Mouse (Mus musculus) limb, embryonic 11.5 days (tissue): ENCODE measurements around the gene Btbd18. TPM values are rescaled to one million over a fixed set of nuclear protein-coding genes. Genes with fewer than 3 reads are reported as not detected.

Experiments used
- ATAC-seq: fragments of 200-750 bp; cut with Nextera tagmentation; 2 replicates; pipeline ENCODE4 v1.8.0; 2017; ENCODE audit warnings: low read depth; ENCODE audit not compliant: insufficient number of reproducible peaks, low FRiP score, low TSS enrichment
- DNase-seq: peaks from one replicate; pipeline ENCODE4 v3.0.0-alpha.2; 2015; ENCODE audit warnings: low spot score
- H3K27ac ChIP-seq: fragments of 300-500 bp; sonication (generic); replicated peaks from 2 replicates; pipeline ENCODE4 v1.5.1; 2014; ENCODE audit warnings: low read depth, mild to moderate bottlenecking, low read length
- H3K27me3 ChIP-seq: fragments of 300-500 bp; sonication (generic); 2 replicates; pipeline ENCODE4 v1.6.1; 2014; ENCODE audit warnings: mild to moderate bottlenecking, low read length, mixed read lengths; ENCODE audit not compliant: control insufficient read depth, insufficient read depth
- H3K36me3 ChIP-seq: fragments of 300-500 bp; sonication (generic); 2 replicates; pipeline ENCODE4 v1.6.1; 2014; ENCODE audit warnings: mild to moderate bottlenecking, low read length, moderate library complexity, mixed read lengths; ENCODE audit not compliant: control insufficient read depth, insufficient read depth
- H3K4me1 ChIP-seq: fragments of 300-500 bp; sonication (generic); 2 replicates; pipeline ENCODE4 v1.6.1; 2014; ENCODE audit warnings: low read length, mixed read lengths; ENCODE audit not compliant: control insufficient read depth, insufficient read depth
- H3K4me2 ChIP-seq: fragments of 300-500 bp; sonication (generic); 2 replicates; pipeline ENCODE4 v1.6.1; 2014; ENCODE audit warnings: low read depth, mild to moderate bottlenecking, moderate library complexity; ENCODE audit not compliant: severe bottlenecking
- H3K4me3 ChIP-seq: fragments of 300-500 bp; sonication (generic); 2 replicates; pipeline ENCODE4 v1.5.1; 2014; ENCODE audit warnings: low read depth, low read length
- H3K9ac ChIP-seq: fragments of 300-500 bp; sonication (generic); 2 replicates; pipeline ENCODE4 v1.6.1; 2014; ENCODE audit warnings: mild to moderate bottlenecking, low read length
- H3K9me3 ChIP-seq: fragments of 300-500 bp; sonication (generic); 2 replicates; pipeline ENCODE4 v1.6.1; 2016; ENCODE audit warnings: low read length; ENCODE audit not compliant: control insufficient read depth
- WGBS: fragments of 180-500 bp; shearing (Covaris S2); extraction: QIAGEN DNeasy Blood & Tissue Kit; methylation state at CpG from one replicate; pipeline ENCODE4 v1.1.7; 2014; 5-methylcytosine and 5-hydroxymethylcytosine counted together
- polyA plus RNA-seq: library from polyadenylated mRNA; unstranded; fragments of >200 nt; fragmentation: Nextera tagmentation; extraction: Ambion mirVana; gene quantifications from 2 replicates; pipeline ENCODE4 v1.2.1, GENCODE M21; 2014

Btbd18 gene
- polyA plus RNA-seq, 1 experiment from 2014 or later: 0.37 TPM

GRCm38 (mm10) chr2:84626366-84626975 is 32.4 kb upstream of the Btbd18 start:
- 69% methylated on average over 7 of the region's 7 CpGs for WGBS
- Histone ChIP-seq H3K27ac (no peak overlapping the region), H3K4me1 (no peaks in the 10 kb centered on the region), H3K36me3 (no peaks in the 10 kb centered on the region; the same call in none of the 2 replicates), H3K27me3 (no peaks in the 10 kb centered on the region), H3K9ac (no peak overlapping the region), H3K4me2 (no peak overlapping the region), H3K4me3 (no peak overlapping the region), H3K9me3 (no peaks in the 10 kb centered on the region)
- ATAC-seq (no peak), DNase-seq (no peak)

- Histone ChIP-seq H3K4me2 (no peak overlapping the region), H3K4me3 (no peak overlapping the region), H3K9me3 (no peaks in the 10 kb centered on the region), H3K27me3 (no peaks in the 10 kb centered on the region), H3K36me3 (no peaks in the 10 kb centered on the region; the same call in none of the 2 replicates), H3K4me1 (no peaks in the 10 kb centered on the region), H3K27ac (no peak overlapping the region), H3K9ac (no peak overlapping the region)
- ATAC-seq (no peak), DNase-seq (no peak)
- WGBS: 20% methylated on average over 3 of the region's 3 CpGs
Observed at GRCm38 (mm10) chr2:84627036-84627435, 31.8 kb upstream of the Btbd18 start.

- DNase-seq (no peak), ATAC-seq (no peak)
- Histone ChIP-seq H3K36me3 (no peaks in the 10 kb centered on the region), H3K27ac (no peak overlapping the region), H3K9me3 (no peaks in the 10 kb centered on the region), H3K4me1 (peaks cover 10% of the 10 kb centered on the region), H3K27me3 (no peaks in the 10 kb centered on the region), H3K4me2 (no peak overlapping the region), H3K4me3 (no peak overlapping the region), H3K9ac (no peak overlapping the region)
- WGBS: 84% methylated on average over 1 of the region's 1 CpGs
Observed at GRCm38 (mm10) chr2:84632001-84632400, 26.9 kb upstream of the Btbd18 start.

- 7% methylated on average over 3 of the region's 3 CpGs for WGBS
- Histone ChIP-seq H3K4me1 (peaks cover 16% of the 10 kb centered on the region), H3K27me3 (no peaks in the 10 kb centered on the region), H3K9me3 (no peaks in the 10 kb centered on the region), H3K4me2 (no peak overlapping the region), H3K4me3 (no peak overlapping the region), H3K36me3 (no peaks in the 10 kb centered on the region), H3K27ac (no peak overlapping the region), H3K9ac (no peak overlapping the region)
- no peak for DNase-seq
- ATAC-seq: no peak
Observed at GRCm38 (mm10) chr2:84632999-84633398, 25.9 kb upstream of the Btbd18 start.

- Histone ChIP-seq H3K9me3 (no peaks in the 10 kb centered on the region), H3K27ac (no peak overlapping the region), H3K4me3 (no peak overlapping the region), H3K27me3 (no peaks in the 10 kb centered on the region), H3K4me2 (no peak overlapping the region), H3K9ac (no peak overlapping the region), H3K4me1 (peaks cover 16% of the 10 kb centered on the region), H3K36me3 (no peaks in the 10 kb centered on the region)
- DNase-seq (no peak), ATAC-seq (no peak)
- WGBS: 82% methylated on average over 4 of the region's 4 CpGs
Observed at GRCm38 (mm10) chr2:84634006-84634405, 24.9 kb upstream of the Btbd18 start.

GRCm38 (mm10) chr2:84634934-84635482 is 23.9 kb upstream of the Btbd18 start:
- H3K9me3 ChIP-seq: no peaks in the 10 kb centered on the region
- H3K4me3 ChIP-seq: no peak overlapping the region
- DNase-seq (no peak), ATAC-seq (no peak)
- peak overlapping the region; percentile 85 for H3K27ac ChIP-seq
- H3K27me3 ChIP-seq: no peaks in the 10 kb centered on the region
- 33% methylated on average over 4 of the region's 4 CpGs for WGBS
- H3K36me3 ChIP-seq: no peaks in the 10 kb centered on the region
- peaks cover 16% of the 10 kb centered on the region for H3K4me1 ChIP-seq
- no peak overlapping the region for H3K4me2 ChIP-seq
- H3K9ac ChIP-seq: no peak overlapping the region

GRCm38 (mm10) chr2:84635611-84636010 is 23.3 kb upstream of the Btbd18 start:
- peak; percentile 67 for DNase-seq
- Histone ChIP-seq H3K4me1 (peaks cover 16% of the 10 kb centered on the region), H3K9ac (no peak overlapping the region), H3K36me3 (no peaks in the 10 kb centered on the region), H3K4me3 (no peak overlapping the region), H3K4me2 (peak overlapping the region; percentile 31; the same call in 1 of the 2 replicates), H3K9me3 (no peaks in the 10 kb centered on the region), H3K27me3 (no peaks in the 10 kb centered on the region), H3K27ac (peak overlapping the region; percentile 85)
- peak; percentile 87 for ATAC-seq
- 0% methylated on average over 2 of the region's 2 CpGs for WGBS

GRCm38 (mm10) chr2:84636231-84636741 is 22.6 kb upstream of the Btbd18 start:
- Histone ChIP-seq H3K9ac (no peak overlapping the region), H3K4me1 (peaks cover 16% of the 10 kb centered on the region), H3K27me3 (no peaks in the 10 kb centered on the region), H3K4me3 (no peak overlapping the region), H3K36me3 (no peaks in the 10 kb centered on the region), H3K4me2 (peak overlapping the region; percentile 31), H3K9me3 (no peaks in the 10 kb centered on the region), H3K27ac (peak overlapping the region; percentile 85; the same call in 1 of the 2 replicates)
- DNase-seq: peak; percentile 49
- peak; percentile 20; the same call in 1 of the 2 replicates for ATAC-seq
- WGBS: 26% methylated on average over 8 of the region's 8 CpGs
